Mouse (Mus musculus) layer of hippocampus, adult 2 months (tissue): ENCODE results near the gene Kdm6b. TPM values are rescaled to one million over a fixed set of nuclear protein-coding genes. Genes with fewer than 3 reads are reported as not detected.

Experiments used
- DNase-seq, 2 experiments: peaks; one replicate each; pipeline ENCODE4 v3.0.0; 2022; ENCODE audit warnings: low spot score in 2 of 2
- H3K27ac ChIP-seq: fragments of 200-600 bp; 2 replicates; pipeline ENCODE4 v1.8.1; 2022
- H3K4me3 ChIP-seq: fragments of 200-600 bp; 2 replicates; pipeline ENCODE4 v1.8.1; 2022; ENCODE audit warnings: mild to moderate bottlenecking
- CTCF ChIP-seq: fragments of 200-600 bp; conservative IDR thresholded peaks from 2 replicates; pipeline ENCODE4 v1.8.1; 2022; ENCODE audit warnings: antibody characterized with exemption, mild to moderate bottlenecking, moderate library complexity
- total RNA-seq, 2 experiments: library from RNA; stranded (reverse); gene quantifications; 2 replicates each; pipeline ENCODE4 v1.2.3; 2021

The Kdm6b gene
- total RNA-seq, 2 experiments from 2014 or later, result 34.3 to 40.9 TPM

- Histone ChIP-seq H3K27ac (peak overlapping the region; percentile 99), H3K4me3 (peak overlapping the region; percentile 60)
- DNase-seq, result no peak
- TF ChIP-seq CTCF, result no peak
Measured at GRCm38 (mm10) chr11:69416921-69417448, 3.5 kb upstream of the Kdm6b start.

- peak overlapping the region; percentile 99 for H3K27ac ChIP-seq
- TF ChIP-seq CTCF, result no peak
- DNase-seq, result no peak
- peak overlapping the region; percentile 60 for H3K4me3 ChIP-seq
Measured at GRCm38 (mm10) chr11:69416509-69416908, 3.0 kb upstream of the Kdm6b start.

GRCm38 (mm10) chr11:69415668-69416451 is 2.4 kb upstream of the Kdm6b start:
- H3K4me3 ChIP-seq, result peak overlapping the region; percentile 60
- DNase-seq, result peak in 1 of 2 experiments; percentile 39
- no peak for TF ChIP-seq CTCF
- peak overlapping the region; percentile 99 for H3K27ac ChIP-seq

GRCm38 (mm10) chr11:69415327-69415667 is 1.8 kb upstream of the Kdm6b start:
- peak overlapping the region; percentile 99 for H3K27ac ChIP-seq
- H3K4me3 ChIP-seq, result peak overlapping the region; percentile 52
- TF ChIP-seq CTCF, result peak; percentile 36
- peak in 1 of 2 experiments; percentile 37 for DNase-seq

GRCm38 (mm10) chr11:69414421-69415326 is 1.2 kb upstream of the Kdm6b start:
- no peak for DNase-seq
- Histone ChIP-seq H3K4me3 (peak overlapping the region; percentile 52), H3K27ac (peak overlapping the region; percentile 99)
- no peak for TF ChIP-seq CTCF

- DNase-seq, result no peak
- peak overlapping the region; percentile 99 for H3K27ac ChIP-seq
- TF ChIP-seq CTCF, result no peak
- peak overlapping the region; percentile 87 for H3K4me3 ChIP-seq
Measured at GRCm38 (mm10) chr11:69412548-69412947, 927 bp downstream of the Kdm6b start.

- peak overlapping the region; percentile 99 for H3K27ac ChIP-seq
- no peak for TF ChIP-seq CTCF
- DNase-seq, result peak in 1 of 2 experiments; percentile 39
- peak overlapping the region; percentile 87 for H3K4me3 ChIP-seq
Measured at GRCm38 (mm10) chr11:69411538-69412203, 1.8 kb downstream of the Kdm6b start.

- peak; percentile 92 to 94 for DNase-seq
- Histone ChIP-seq H3K4me3 (peak overlapping the region; percentile 87), H3K27ac (peak overlapping the region; percentile 99)
- no peak for TF ChIP-seq CTCF
Measured at GRCm38 (mm10) chr11:69411073-69411535, 2.4 kb downstream of the Kdm6b start.

GRCm38 (mm10) chr11:69410310-69411072 is 3.0 kb downstream of the Kdm6b start:
- peak in 1 of 2 experiments; percentile 47 for DNase-seq
- peak overlapping the region; percentile 99 for H3K27ac ChIP-seq
- TF ChIP-seq CTCF, result no peak
- peak overlapping the region; percentile 87 for H3K4me3 ChIP-seq

- TF ChIP-seq CTCF, result no peak
- DNase-seq, result no peak
Measured at GRCm38 (mm10) chr11:69410045-69410309, 3.5 kb downstream of the Kdm6b start.

GRCm38 (mm10) chr11:69409378-69410044 is 4.0 kb downstream of the Kdm6b start:
- peak overlapping the region; percentile 87 for H3K4me3 ChIP-seq
- TF ChIP-seq CTCF, result no peak
- H3K27ac ChIP-seq, result peak overlapping the region; percentile 99
- DNase-seq, result peak in 1 of 2 experiments; percentile 72

More at GRCm38 (mm10) chr11:69410045-69410309, 3.5 kb downstream of the Kdm6b start:
- Histone ChIP-seq H3K27ac (peak overlapping the region; percentile 99), H3K4me3 (peak overlapping the region; percentile 87)
